Mouse (Mus musculus): ENCODE data around the gene Klf7.
A peak's percentile ranks its signal among the peaks of the same experiment; 100 is the strongest.

DNA sequence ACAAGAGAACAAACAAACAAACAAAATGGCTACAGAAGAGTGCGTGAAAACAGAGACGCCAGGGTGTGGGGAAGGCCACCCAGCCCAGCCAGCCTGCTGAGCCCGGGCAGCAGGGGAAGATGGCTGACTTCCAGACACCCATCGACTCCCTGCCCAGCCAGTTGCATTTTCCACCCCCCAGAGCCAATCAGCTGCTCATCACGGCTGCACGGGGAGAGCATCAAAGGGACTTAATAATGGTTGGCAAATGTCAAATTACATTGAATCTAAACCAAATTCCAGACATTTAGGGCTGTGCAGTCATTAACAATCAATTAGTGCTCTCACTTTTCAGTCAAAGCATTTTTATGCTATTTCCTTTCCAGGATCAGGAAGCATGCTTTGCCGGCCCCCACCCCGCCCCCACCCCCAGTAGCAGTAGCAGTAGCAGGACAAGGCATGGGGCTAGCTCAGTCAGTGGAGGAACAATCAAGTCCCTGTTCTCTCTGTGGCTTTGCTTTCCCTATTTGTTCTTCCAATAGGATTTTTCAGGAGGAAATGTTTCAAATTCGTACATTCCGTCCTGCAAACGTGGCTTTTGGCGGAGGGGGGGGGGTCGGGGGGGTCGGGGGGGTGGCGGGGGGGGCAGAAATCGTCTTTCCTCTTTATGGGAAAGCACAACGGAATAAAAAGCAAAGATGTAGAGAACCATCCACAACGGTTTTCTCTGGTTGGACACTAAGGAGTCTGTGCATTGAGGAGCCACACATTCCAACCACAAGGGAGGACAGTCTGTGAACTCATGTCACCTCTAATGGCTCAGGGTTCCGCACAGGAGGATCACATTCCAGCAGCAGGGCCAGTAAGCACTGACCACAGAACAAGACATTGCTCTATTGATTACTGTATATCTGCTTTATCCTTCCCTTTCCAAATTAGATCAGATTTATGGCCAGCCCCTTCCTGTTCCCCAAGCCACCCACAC lies 101.1 kb downstream of the Klf7 start:
- TF ChIP-seq CTCF (IDR thresholded peaks at IDR 0.05) = peak; percentile 51
- TF ChIP-seq POLR2A (IDR thresholded peaks at IDR 0.05; ENCODE audit: insufficient read depth, low read depth, low read length) = no peak
- no peak for TF ChIP-seq EP300 (IDR thresholded peaks at IDR 0.05; ENCODE audit: insufficient read depth, low read depth, low read length)
